28 mouse cellular contexts compared by ENCODE assay signal in genomic region chr5:43847555-43847954, GRCm38 (mm10). TPM values are rescaled to one million over a fixed set of nuclear protein-coding genes. Genes with fewer than 3 reads are reported as not detected.
"Had no signal": no experiment of that assay in that cellular context is flagged by ENCODE, and none has a peak within 500 bp of the region (broad histone marks: within the 10 kb centered on the region; RNA-seq: fewer than 3 reads in every experiment).

No protein-coding gene starts in this region.

- ATAC-seq: hindbrain, embryonic 16.5 days; inflammation-experienced regulatory T-cells, adult 6 months; intestine, embryonic 15.5 days; intestine, postnatal 0 days had no signal

- DNase-seq: gastrocnemius, postnatal 14 days; gastrocnemius, postnatal 36 days; heart, adult 2 months; heart, postnatal 14 days; heart, postnatal 36 days; kidney, adult 2 months; kidney, postnatal 10 days; kidney, postnatal 25 days; kidney, postnatal 4 days; liver; liver, embryonic 13.5 days had no signal

- H3K4me3 ChIP-seq: heart, adult 2 months; heart, embryonic 13.5 days; heart, embryonic 15.5 days; hindbrain, embryonic 10.5 days; hindbrain, embryonic 12.5 days; intestine, embryonic 15.5 days; layer of hippocampus, adult 2 months; left cerebral cortex, adult 2 months; limb, embryonic 10.5 days; limb, embryonic 12.5 days; liver, embryonic 13.5 days had no signal

- H3K27ac ChIP-seq: heart, adult 2 months; heart, embryonic 13.5 days; heart, embryonic 15.5 days; hindbrain, embryonic 10.5 days; hindbrain, embryonic 12.5 days; hindbrain, embryonic 14.5 days; intestine, embryonic 15.5 days; layer of hippocampus, adult 2 months; left cerebral cortex, adult 2 months; limb, embryonic 10.5 days; limb, embryonic 12.5 days; liver, embryonic 13.5 days had no signal

- H3K4me1 ChIP-seq: heart, embryonic 13.5 days; intestine, embryonic 15.5 days; liver, embryonic 13.5 days had no signal

RNA-seq across cellular contexts. Expression of gene Bst1, which starts 28.9 kb away (rescaled TPM):
- total RNA-seq: gastrocnemius, adult 18-20 months; gastrocnemius, adult 8-10 months; layer of hippocampus, adult 2 months; layer of hippocampus, postnatal 25 days; left cerebral cortex, adult 2 months; left cerebral cortex, postnatal 36 days had no signal
- polyA plus RNA-seq: hindbrain, embryonic 10.5 days; hindbrain, embryonic 14.5 days; hindbrain, embryonic 16.5 days; limb, embryonic 12.5 days had no signal
